Mouse (Mus musculus) liver, embryonic 12.5 days (tissue): ENCODE measurements at regions not wholly inside any gene's neighbourhood (a gene's known extent, or its start where the extent isn't known, plus 50 kb on each side); places are given as distances from the start of the nearest gene placed in this dataset.

Experiments
- ATAC-seq: fragments of 200-750 bp; cut with Nextera tagmentation; 2 replicates; pipeline ENCODE4 v1.8.0; 2017; ENCODE audit warnings: moderate number of reproducible peaks, mild to moderate bottlenecking, moderate library complexity
- H3K27ac ChIP-seq: fragments of 300-500 bp; sonication (generic); 2 replicates; pipeline ENCODE4 v1.5.1; 2016; ENCODE audit warnings: mild to moderate bottlenecking
- H3K27me3 ChIP-seq: fragments of 300-500 bp; sonication (generic); replicated peaks from 2 replicates; pipeline ENCODE4 v1.6.1; 2016; ENCODE audit warnings: mild to moderate bottlenecking, moderate library complexity
- H3K36me3 ChIP-seq: fragments of 300-500 bp; sonication (generic); 2 replicates; pipeline ENCODE4 v1.6.1; 2016; ENCODE audit warnings: mild to moderate bottlenecking, moderate library complexity
- H3K4me1 ChIP-seq: fragments of 300-500 bp; sonication (generic); 2 replicates; pipeline ENCODE4 v1.6.1; 2016
- H3K4me2 ChIP-seq: fragments of 300-500 bp; sonication (generic); 2 replicates; pipeline ENCODE4 v1.6.1; 2016; ENCODE audit warnings: mild to moderate bottlenecking, moderate library complexity
- H3K4me3 ChIP-seq: fragments of 300-500 bp; sonication (generic); 2 replicates; pipeline ENCODE4 v1.5.1; 2016; ENCODE audit warnings: mild to moderate bottlenecking, moderate library complexity
- H3K9ac ChIP-seq: fragments of 300-500 bp; sonication (generic); 2 replicates; pipeline ENCODE4 v1.6.1; 2016; ENCODE audit warnings: mild to moderate bottlenecking, moderate library complexity
- H3K9me3 ChIP-seq: fragments of 300-500 bp; sonication (generic); replicated peaks from 2 replicates; pipeline ENCODE4 v1.6.1; 2016; ENCODE audit warnings: mild to moderate bottlenecking, moderate library complexity
- WGBS: fragments of 180-500 bp; shearing (Covaris S2); methylation state at CpG from one replicate; pipeline ENCODE4 v1.1.7; 2016; ENCODE audit not compliant: insufficient replicate concordance; 5-methylcytosine and 5-hydroxymethylcytosine counted together

DNA sequence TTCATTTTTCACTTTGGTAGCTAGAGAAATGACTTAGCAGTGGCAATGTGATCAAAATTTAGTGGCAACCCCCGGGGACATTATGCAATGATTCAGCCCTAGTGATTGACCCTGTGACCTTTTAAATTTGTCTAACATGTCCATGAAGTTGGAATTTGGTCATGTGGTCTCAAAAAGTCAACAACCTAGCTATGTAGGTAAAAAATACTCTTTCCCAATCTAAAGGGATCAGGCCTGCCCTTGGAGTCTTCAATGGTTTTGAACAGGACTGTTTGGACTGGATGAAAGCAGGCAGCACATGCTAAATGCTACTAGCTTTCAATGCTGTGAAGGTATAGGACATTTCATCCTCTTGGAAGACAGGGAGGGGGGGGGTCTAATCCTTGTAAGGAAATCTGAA lies 185.3 kb upstream of the Fam241a start:
- H3K9me3 ChIP-seq, result no peaks in the 10 kb centered on the region
- no peak overlapping the region for H3K27ac ChIP-seq
- ATAC-seq, result peak; percentile 24; the same call in 1 of the 2 replicates
- no peaks in the 10 kb centered on the region for H3K27me3 ChIP-seq
- no peaks in the 10 kb centered on the region for H3K36me3 ChIP-seq
- H3K4me2 ChIP-seq, result no peak overlapping the region
- H3K4me3 ChIP-seq, result no peak overlapping the region
- no peak overlapping the region for H3K9ac ChIP-seq
- H3K4me1 ChIP-seq, result no peaks in the 10 kb centered on the region
- 51% methylated on average over 1 of the region's 1 CpGs for WGBS

DNA sequence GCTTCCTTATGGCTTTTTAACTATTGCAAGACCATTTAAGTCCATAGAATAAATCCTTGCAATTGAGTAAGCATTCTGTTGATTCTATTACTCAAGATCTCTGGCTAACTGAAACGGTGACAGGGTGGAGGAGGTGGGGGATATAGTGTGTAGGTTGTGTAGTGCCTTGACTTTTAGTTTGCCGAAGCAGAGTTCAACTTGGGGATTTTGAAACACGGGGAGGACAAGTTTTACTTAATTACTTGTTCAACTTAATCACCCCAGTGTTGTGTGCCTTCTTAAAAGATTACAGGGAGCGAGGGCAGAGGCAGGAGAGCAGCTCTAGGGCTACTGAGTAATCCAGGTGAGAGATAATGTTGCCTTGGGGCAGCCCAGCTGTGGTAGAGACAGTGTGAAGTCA lies 171.7 kb upstream of the Fam241a start:
- Histone ChIP-seq H3K4me2 (no peak overlapping the region), H3K4me1 (no peaks in the 10 kb centered on the region), H3K36me3 (no peaks in the 10 kb centered on the region), H3K9me3 (no peaks in the 10 kb centered on the region), H3K27ac (no peak overlapping the region), H3K27me3 (no peaks in the 10 kb centered on the region), H3K9ac (no peak overlapping the region), H3K4me3 (no peak overlapping the region)
- WGBS, result 40% methylated on average over 4 of the region's 4 CpGs
- no peak for ATAC-seq

DNA sequence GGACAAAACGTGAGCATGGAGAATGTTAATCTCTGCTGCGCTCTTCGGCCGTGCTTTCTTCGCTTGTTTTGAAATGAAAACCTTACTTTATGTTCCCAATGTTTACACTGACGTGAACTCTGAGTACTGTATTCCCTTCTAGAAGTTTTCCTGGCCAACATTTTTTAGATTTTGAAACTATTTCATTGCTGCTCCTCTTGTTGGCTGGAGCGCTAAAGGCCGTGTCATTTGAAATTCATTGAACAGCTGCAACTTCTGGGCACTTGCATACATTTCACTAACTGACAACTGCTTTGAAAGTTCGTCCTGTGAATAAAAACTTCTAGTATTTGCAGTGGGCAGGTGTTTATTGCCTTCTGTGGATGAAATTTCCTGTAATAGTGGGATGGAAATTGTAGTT lies 157.9 kb upstream of the Fam241a start:
- no peak for ATAC-seq
- H3K36me3 ChIP-seq, result no peaks in the 10 kb centered on the region
- 67% methylated on average over 9 of the region's 9 CpGs for WGBS
- H3K9ac ChIP-seq, result no peak overlapping the region
- H3K4me1 ChIP-seq, result no peaks in the 10 kb centered on the region
- no peak overlapping the region for H3K4me3 ChIP-seq
- no peaks in the 10 kb centered on the region for H3K27me3 ChIP-seq
- H3K4me2 ChIP-seq, result no peak overlapping the region
- no peaks in the 10 kb centered on the region for H3K9me3 ChIP-seq
- H3K27ac ChIP-seq, result no peak overlapping the region

DNA sequence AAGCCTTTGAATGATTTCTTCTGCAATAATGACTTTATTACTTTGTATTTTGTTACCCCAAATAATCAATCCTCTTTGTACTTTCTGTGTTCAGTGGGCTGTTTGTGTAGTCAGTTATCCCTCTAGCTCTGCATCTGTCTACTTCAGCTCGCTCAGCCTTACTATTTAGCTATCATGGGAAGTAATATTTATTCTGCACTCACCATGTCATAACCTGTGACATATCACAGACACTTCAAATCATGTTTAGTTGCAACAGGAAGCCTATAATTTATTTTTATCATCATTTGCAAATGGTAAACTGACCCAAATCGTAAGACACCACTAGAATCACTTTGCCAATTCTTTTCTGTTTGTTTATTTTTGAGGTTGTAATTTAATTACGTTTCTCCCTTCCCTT lies 147.6 kb upstream of the Fam241a start:
- no peaks in the 10 kb centered on the region for H3K27me3 ChIP-seq
- 51% methylated on average over 3 of the region's 3 CpGs for WGBS
- H3K9ac ChIP-seq, result no peak overlapping the region
- H3K4me2 ChIP-seq, result no peak overlapping the region
- H3K27ac ChIP-seq, result no peak overlapping the region
- H3K9me3 ChIP-seq, result no peaks in the 10 kb centered on the region
- H3K36me3 ChIP-seq, result no peaks in the 10 kb centered on the region
- no peak for ATAC-seq
- H3K4me3 ChIP-seq, result no peak overlapping the region
- no peaks in the 10 kb centered on the region for H3K4me1 ChIP-seq

- Histone ChIP-seq H3K36me3 (no peaks in the 10 kb centered on the region), H3K27ac (no peak overlapping the region), H3K4me1 (no peaks in the 10 kb centered on the region), H3K4me3 (no peak overlapping the region), H3K27me3 (no peaks in the 10 kb centered on the region), H3K9me3 (no peaks in the 10 kb centered on the region), H3K4me2 (no peak overlapping the region), H3K9ac (no peak overlapping the region)
- WGBS, result 67% methylated on average over 12 of the region's 12 CpGs
- no peak for ATAC-seq
Measured at GRCm38 (mm10) chr3:128040407-128041115, 144.4 kb upstream of the Fam241a start.

GRCm38 (mm10) chr3:128039185-128039584 lies 143.1 kb upstream of the Fam241a start:
- no peak for ATAC-seq
- Histone ChIP-seq H3K36me3 (no peaks in the 10 kb centered on the region), H3K9me3 (no peaks in the 10 kb centered on the region), H3K27ac (no peak overlapping the region), H3K4me1 (no peaks in the 10 kb centered on the region), H3K4me2 (no peak overlapping the region), H3K9ac (no peak overlapping the region), H3K27me3 (no peaks in the 10 kb centered on the region), H3K4me3 (no peak overlapping the region)
- 51% methylated on average over 5 of the region's 5 CpGs for WGBS

DNA sequence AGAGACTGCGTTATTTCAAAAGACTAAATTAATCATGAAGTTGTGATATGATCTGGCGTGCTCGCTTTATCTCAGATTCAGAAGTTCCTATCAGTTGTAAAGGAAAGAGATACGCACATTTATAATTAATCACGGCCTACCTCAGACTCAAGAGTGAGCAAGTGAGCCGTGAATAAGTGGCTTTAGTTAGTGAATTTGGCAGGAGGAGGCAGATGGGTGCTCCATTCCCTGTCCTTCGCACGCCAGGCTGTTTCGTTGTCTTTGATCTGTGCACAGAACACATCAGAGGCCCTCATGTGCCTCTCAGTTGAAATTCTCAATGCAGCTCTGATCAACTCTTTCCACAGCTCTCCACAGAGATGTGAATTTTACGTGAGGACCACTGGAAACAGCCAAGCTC lies 140.4 kb upstream of the Fam241a start:
- Histone ChIP-seq H3K27me3 (no peaks in the 10 kb centered on the region), H3K4me3 (no peak overlapping the region), H3K9ac (no peak overlapping the region), H3K27ac (no peak overlapping the region), H3K9me3 (no peaks in the 10 kb centered on the region), H3K4me1 (no peaks in the 10 kb centered on the region), H3K36me3 (no peaks in the 10 kb centered on the region), H3K4me2 (no peak overlapping the region)
- 64% methylated on average over 10 of the region's 10 CpGs for WGBS
- ATAC-seq, result no peak

- Histone ChIP-seq H3K9me3 (no peaks in the 10 kb centered on the region), H3K4me3 (no peak overlapping the region), H3K27me3 (no peaks in the 10 kb centered on the region), H3K9ac (no peak overlapping the region), H3K27ac (no peak overlapping the region), H3K4me1 (no peaks in the 10 kb centered on the region), H3K36me3 (no peaks in the 10 kb centered on the region), H3K4me2 (no peak overlapping the region)
- 62% methylated on average over 3 of the region's 3 CpGs for WGBS
- no peak for ATAC-seq
Measured at GRCm38 (mm10) chr3:128030352-128030751, 134.2 kb upstream of the Fam241a start.

DNA sequence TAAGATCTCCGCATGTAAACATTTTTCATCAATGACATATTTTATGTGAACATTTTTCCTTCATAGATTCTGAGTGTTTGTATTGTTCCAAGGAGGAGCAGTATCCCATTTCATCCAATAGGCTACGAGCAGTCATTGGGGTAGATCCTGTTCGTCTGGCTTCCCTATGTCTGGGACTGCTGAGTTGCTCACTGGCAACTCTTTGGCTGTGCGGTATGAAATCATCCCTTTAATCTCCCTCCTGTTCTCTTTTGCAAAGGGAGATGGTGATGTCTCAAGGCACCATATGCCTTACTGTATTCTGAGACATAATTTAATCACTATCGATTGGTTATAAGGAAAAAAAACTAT lies 133.4 kb upstream of the Fam241a start:
- H3K9ac ChIP-seq, result no peak overlapping the region
- no peak overlapping the region for H3K4me2 ChIP-seq
- no peaks in the 10 kb centered on the region for H3K4me1 ChIP-seq
- WGBS, result 64% methylated on average over 5 of the region's 5 CpGs
- H3K36me3 ChIP-seq, result no peaks in the 10 kb centered on the region
- H3K4me3 ChIP-seq, result no peak overlapping the region
- H3K9me3 ChIP-seq, result no peaks in the 10 kb centered on the region
- no peak overlapping the region for H3K27ac ChIP-seq
- ATAC-seq, result no peak
- H3K27me3 ChIP-seq, result no peaks in the 10 kb centered on the region

- no peaks in the 10 kb centered on the region for H3K9me3 ChIP-seq
- H3K4me1 ChIP-seq, result no peaks in the 10 kb centered on the region
- H3K36me3 ChIP-seq, result no peaks in the 10 kb centered on the region
- no peak overlapping the region for H3K9ac ChIP-seq
- no peak overlapping the region for H3K4me3 ChIP-seq
- H3K27ac ChIP-seq, result no peak overlapping the region
- 58% methylated on average over 11 of the region's 11 CpGs for WGBS
- no peak for ATAC-seq
- no peak overlapping the region for H3K4me2 ChIP-seq
- H3K27me3 ChIP-seq, result no peaks in the 10 kb centered on the region
Measured at GRCm38 (mm10) chr3:128028856-128029564, 132.9 kb upstream of the Fam241a start.

DNA sequence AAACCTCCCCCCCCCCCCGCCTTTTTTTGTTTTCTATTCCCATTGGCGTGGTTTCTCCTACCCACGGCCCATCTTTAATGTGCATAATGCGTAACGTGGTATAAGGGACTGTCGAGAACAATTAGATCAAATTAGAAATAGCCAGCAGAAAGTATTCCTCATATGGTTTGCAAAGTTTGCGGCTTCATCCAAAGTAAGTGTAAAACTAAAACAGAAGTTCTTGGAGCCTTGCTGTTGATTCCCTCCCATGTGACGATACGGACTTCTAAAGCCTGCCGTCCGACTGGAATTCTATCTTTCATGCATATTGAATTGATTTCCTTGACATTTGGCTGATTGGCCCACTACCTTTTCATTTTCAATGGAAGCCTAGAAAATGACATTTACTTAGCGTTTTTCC lies 128.7 kb upstream of the Fam241a start:
- Histone ChIP-seq H3K9ac (no peak overlapping the region), H3K4me3 (no peak overlapping the region), H3K27me3 (no peaks in the 10 kb centered on the region), H3K4me1 (no peaks in the 10 kb centered on the region), H3K27ac (no peak overlapping the region), H3K36me3 (no peaks in the 10 kb centered on the region), H3K9me3 (no peaks in the 10 kb centered on the region), H3K4me2 (no peak overlapping the region)
- 82% methylated on average over 12 of the region's 12 CpGs for WGBS
- ATAC-seq, result no peak

DNA sequence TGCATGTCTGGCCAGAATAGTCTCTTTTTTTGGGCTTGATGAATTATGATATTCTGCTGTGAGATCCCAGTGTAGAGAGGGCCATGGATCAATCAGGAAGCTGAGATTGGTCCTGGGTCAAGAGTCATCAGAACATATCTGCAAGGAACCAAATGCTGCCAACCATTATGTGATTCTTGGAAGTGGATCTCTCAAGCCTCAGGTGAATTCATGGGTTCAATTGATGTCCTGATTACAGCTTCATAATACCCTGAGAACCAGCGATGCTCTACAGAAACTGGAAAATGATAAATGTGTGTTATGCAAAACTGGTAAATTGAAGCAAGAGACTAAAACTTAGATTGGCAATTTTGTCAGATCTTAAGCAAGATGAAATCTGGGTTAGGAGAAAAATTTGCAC lies 118.8 kb upstream of the Fam241a start:
- no peak for ATAC-seq
- Histone ChIP-seq H3K9ac (no peak overlapping the region), H3K4me2 (no peak overlapping the region), H3K27ac (no peak overlapping the region), H3K9me3 (no peaks in the 10 kb centered on the region), H3K4me1 (no peaks in the 10 kb centered on the region), H3K27me3 (no peaks in the 10 kb centered on the region), H3K4me3 (no peak overlapping the region), H3K36me3 (no peaks in the 10 kb centered on the region)
- 59% methylated on average over 1 of the region's 1 CpGs for WGBS
